Mouse (Mus musculus) G1E-ER4 (cell line): ENCODE measurements around the gene Litaf. TPM values are rescaled to one million over a fixed set of nuclear protein-coding genes. Genes with fewer than 3 reads are reported as not detected.

Experiments used
- GATA1 ChIP-seq: IDR thresholded peaks from one replicate; pipeline ENCODE4 v1.8.0; 2012; ENCODE audit warnings: low read length, inconsistent platforms
- polyA plus RNA-seq: library from polyadenylated mRNA; stranded (reverse); fragments of >175 nt; gene quantifications from 2 replicates; pipeline ENCODE4 v1.2.3, GENCODE M21; 2012

The Litaf gene
- polyA plus RNA-seq, 1 experiment: 0.10 TPM

- TF ChIP-seq GATA1: no peak
Observed at GRCm38 (mm10) chr16:11014407-11014806, 51.5 kb downstream of the Litaf start.

GRCm38 (mm10) chr16:11012571-11013463 is 53.1 kb downstream of the Litaf start:
- TF ChIP-seq GATA1: no peak

- no peak for TF ChIP-seq GATA1
Observed at GRCm38 (mm10) chr16:11011939-11012338, 54.0 kb downstream of the Litaf start.

GRCm38 (mm10) chr16:11011206-11011605 is 54.8 kb downstream of the Litaf start:
- no peak for TF ChIP-seq GATA1

DNA sequence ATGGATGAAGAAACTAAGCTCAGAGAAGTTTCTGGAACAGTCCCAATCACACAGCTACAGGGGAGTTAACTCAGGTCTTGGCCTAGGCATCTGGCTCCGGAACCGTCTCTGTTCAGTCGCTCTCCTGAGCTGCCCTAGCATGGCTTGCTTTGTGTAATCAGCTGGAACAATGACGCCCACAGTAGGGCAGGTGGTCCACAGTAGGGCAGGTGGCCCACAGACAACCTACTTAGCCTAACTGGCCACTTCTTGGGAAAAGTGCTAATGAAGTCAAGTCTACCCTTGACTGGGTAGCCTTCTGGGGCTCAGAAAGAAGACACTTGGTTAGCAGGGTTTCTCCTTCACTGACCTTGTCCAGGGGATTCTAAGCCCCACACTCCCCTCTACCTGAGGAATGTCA is 55.7 kb downstream of the Litaf start:
- TF ChIP-seq GATA1: no peak

- TF ChIP-seq GATA1: no peak
Observed at GRCm38 (mm10) chr16:11008162-11008991, 57.6 kb downstream of the Litaf start.

- no peak for TF ChIP-seq GATA1
Observed at GRCm38 (mm10) chr16:11006100-11006499, 59.9 kb downstream of the Litaf start.

DNA sequence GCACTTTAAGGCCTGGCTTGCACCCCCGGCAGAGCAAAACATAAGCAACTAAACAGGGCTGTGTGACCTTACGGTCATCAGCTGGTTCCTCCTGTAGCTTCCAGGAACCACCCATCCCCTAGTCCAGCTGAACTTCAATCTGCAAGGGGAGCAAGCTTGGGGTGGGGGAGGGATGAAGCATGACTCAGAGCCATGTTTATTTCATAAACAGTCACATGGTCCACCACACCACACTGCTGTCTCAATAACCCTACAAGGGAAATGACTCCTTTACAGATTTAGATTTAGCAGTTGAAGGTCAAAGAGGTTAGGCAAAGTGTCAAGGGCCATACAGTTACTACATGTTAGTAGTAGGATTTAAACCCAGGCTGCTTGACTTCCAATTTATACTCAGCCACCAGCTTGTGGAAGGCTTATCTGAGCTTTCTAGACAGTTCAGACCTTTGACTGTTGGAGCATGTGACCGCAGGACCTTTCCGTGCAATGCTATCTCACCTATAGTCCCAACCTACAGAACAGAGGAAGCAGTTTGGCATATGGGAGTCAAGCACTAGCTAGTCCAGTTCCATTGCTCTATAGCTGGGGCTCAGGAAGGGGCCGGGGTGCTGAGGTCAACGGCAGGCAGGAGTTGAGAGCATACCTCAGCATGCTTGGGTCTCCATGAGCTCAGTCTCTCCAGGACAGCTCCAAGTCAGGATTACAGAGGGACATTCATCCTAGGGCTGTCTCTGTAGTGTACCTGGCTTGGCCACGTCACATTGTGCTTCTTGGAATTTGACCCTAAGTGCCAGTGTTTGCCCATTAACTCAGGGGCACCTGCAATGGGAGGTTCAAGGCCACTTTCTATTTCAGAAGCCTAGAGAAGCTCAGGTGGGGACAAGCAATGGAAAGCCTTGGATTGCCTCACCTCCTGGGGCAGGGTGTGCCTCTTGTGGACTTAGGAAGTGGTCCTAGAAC is 64.0 kb downstream of the Litaf start:
- no peak for TF ChIP-seq GATA1

DNA sequence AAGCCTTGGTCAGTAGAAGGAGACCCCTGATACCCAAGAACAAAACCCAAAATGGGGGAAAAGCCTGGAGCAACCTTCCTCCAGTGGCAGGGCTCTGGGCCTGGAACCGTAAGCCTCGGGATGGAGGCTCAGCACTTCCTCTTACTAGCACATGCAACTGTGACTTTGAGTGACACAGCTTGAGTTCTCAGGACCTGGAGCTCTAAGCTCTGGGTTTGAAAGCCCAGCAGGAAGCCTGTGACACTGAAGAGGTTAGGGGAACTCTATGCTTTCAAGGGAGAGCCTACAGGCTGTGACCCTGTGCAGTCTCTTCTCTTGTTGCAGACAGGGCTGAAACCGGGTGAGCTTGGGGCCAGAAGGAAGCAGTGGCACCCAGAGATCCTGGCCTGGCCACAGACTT is 66.1 kb downstream of the Litaf start:
- TF ChIP-seq GATA1: no peak

DNA sequence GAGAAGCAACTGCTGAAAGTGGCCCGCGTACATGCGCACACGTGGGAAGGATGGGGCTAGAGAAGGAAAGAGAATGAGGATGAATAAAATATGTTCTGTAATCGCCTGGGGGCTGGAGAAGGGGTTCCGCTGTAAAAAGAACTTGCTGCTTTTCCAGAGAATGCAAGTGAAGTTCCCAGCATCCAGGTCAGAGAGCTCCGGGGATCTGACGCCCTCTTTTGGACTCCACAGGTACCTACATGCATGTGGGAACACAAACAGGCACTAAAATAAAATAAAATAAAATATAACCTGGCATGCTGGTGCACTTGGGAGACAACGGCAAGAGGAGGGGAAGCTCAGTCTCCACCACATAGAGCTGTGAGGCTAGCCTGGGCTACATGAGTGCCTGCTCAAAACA is 67.7 kb downstream of the Litaf start:
- TF ChIP-seq GATA1: no peak

GRCm38 (mm10) chr16:10996576-10996975 is 69.4 kb downstream of the Litaf start:
- TF ChIP-seq GATA1: no peak

DNA sequence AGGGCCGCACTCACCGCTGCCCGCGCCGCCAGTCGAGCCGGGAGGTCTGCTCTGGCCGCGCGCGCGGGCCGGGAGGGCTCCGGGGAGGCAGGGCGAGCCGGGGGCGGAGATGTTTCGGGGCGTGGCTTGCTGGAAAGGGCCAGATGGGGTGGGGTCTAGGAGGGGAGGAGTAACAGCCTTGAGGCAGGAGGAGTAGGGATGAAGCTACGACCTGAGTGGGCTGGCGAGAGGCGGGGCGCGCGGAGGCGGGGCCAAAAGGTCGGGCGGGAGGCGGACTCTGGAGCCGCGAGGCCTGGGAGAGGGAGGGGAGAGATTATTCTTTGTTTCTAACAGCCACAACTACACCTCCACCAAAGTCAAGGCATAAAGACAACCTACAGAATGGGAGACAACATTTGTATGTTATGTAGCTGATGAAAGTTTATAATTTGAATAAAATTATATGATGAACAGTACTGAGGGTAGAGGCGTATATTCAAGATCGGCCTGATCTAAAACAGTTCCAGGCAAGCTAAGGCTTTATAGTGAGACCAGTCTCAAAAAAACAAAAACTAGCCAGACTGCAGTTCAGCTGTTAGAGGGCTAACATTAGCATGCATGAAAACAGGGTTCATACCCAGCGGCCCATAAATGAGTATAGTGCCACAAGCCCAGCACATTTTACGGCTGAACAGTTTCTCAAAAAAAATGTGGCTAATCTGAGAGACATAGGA is 72.8 kb downstream of the Litaf start:
- TF ChIP-seq GATA1: no peak

DNA sequence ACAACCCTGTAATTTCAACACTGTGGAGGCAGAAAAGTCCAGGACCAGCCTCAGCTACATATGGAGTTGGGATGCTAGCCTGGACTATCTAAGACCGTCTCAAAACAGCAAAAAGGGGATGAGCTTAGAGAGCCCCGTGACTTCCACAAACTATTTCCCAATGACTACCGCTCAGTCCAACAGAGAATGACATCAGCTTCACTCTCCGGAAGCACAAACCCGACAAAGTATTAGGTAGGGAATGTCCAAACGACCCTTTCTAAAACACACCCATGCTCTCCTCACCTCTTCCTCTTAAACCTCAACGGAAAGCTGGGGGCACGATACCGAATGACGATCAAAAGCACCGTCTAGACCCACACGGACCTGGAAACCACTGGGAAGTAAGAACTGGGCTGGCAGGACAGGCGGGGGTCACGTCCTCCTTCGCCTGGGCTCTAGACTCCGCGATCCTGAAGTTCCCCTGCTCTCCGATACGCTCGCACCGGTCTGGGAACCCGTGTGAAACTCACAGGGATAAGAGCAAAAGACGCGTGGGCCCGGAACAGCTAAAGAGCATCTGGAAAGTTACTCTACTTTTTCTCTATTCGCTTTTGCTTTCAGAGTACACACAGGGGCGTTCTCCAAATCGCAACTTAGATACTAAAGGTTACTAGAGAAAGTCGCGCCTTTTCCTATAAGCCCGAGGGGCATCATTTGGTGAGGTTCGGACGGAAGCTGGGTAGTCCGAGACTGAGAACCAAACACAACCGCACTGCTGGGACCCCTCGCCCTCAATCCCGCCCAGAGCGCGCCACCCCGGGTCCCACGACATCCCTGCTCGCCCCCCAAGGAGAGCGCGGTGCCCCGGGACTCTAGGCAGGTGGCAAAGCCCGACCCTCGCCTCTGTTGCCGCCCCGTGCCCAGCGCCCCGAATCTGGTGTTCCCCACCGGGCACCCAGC is 73.6 kb downstream of the Litaf start:
- no peak for TF ChIP-seq GATA1

DNA sequence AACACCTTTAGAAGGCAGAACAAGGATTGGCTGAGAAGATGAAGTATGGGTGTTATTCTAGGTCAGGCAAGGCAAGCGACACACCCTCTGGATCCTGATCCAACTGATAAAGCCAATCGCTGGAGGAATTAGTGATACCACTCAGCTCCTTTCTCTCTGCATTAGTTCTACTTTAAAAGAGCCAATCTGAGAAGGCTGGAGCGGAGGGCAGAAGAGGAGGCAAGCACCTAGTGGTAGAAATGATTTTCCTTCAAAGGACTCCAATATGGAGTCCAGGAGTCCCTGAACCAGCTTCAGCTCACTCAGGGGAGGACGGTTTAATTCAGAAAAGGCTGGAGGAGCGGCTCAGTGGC is 74.2 kb downstream of the Litaf start:
- no peak for TF ChIP-seq GATA1
